Mouse (Mus musculus) forebrain, postnatal 0 days (tissue): Measurements from ENCODE around the gene Plppr4. TPM values are rescaled to one million over a fixed set of nuclear protein-coding genes. Genes with fewer than 3 reads are reported as not detected.

Source experiments
- ATAC-seq: fragments of 200-750 bp; cut with Nextera tagmentation; 2 replicates; pipeline ENCODE4 v1.8.0; 2017; ENCODE audit warnings: mild to moderate bottlenecking, moderate library complexity
- DNase-seq: peaks from one replicate; pipeline ENCODE4 v3.0.0-alpha.2; 2015
- H3K27ac ChIP-seq: fragments of 300-500 bp; sonication (generic); 2 replicates; pipeline ENCODE4 v1.5.1; 2014; ENCODE audit warnings: low read depth, mild to moderate bottlenecking, antibody characterized with exemption, low read length, moderate library complexity, mixed read lengths
- H3K27me3 ChIP-seq: fragments of 300-500 bp; sonication (generic); 2 replicates; pipeline ENCODE4 v1.6.1; 2014; ENCODE audit warnings: mild to moderate bottlenecking, low read length, mixed read lengths; ENCODE audit not compliant: insufficient read depth
- H3K36me3 ChIP-seq: fragments of 300-500 bp; sonication (generic); 2 replicates; pipeline ENCODE4 v1.6.1; 2014; ENCODE audit warnings: mild to moderate bottlenecking, moderate library complexity; ENCODE audit not compliant: insufficient read depth
- H3K4me1 ChIP-seq: fragments of 300-500 bp; sonication (generic); 2 replicates; pipeline ENCODE4 v1.6.1; 2014; ENCODE audit warnings: antibody characterized with exemption; ENCODE audit not compliant: insufficient read depth
- H3K4me2 ChIP-seq: fragments of 300-500 bp; sonication (generic); 2 replicates; pipeline ENCODE4 v1.6.1; 2014; ENCODE audit warnings: low read depth, mild to moderate bottlenecking, moderate library complexity
- H3K4me3 ChIP-seq: fragments of 300-500 bp; sonication (generic); 2 replicates; pipeline ENCODE4 v1.5.1; 2014; ENCODE audit warnings: low read depth, low read length, mixed read lengths
- H3K9ac ChIP-seq: fragments of 300-500 bp; sonication (generic); 2 replicates; pipeline ENCODE4 v1.6.1; 2014; ENCODE audit warnings: mild to moderate bottlenecking
- H3K9me3 ChIP-seq: fragments of 300-500 bp; sonication (generic); 2 replicates; pipeline ENCODE4 v1.6.1; 2016; ENCODE audit warnings: low read length
- CTCF ChIP-seq: sonication (generic); IDR thresholded peaks from 2 replicates; pipeline ENCODE4 v1.5.1; 2016; ENCODE audit warnings: antibody characterized with exemption, control low read depth, low read depth
- WGBS: fragments of 180-500 bp; shearing (Covaris S2); extraction: QIAGEN DNeasy Blood & Tissue Kit; methylation state at CpG from one replicate; pipeline ENCODE4 v1.1.7; 2014; 5-methylcytosine and 5-hydroxymethylcytosine counted together
- polyA plus RNA-seq: library from polyadenylated mRNA; unstranded; fragments of >200 nt; fragmentation: Nextera tagmentation; extraction: Ambion mirVana; gene quantifications from 2 replicates; pipeline ENCODE4 v1.2.1, GENCODE M21; 2015
- total RNA-seq: library from RNA; depleted of rRNA; stranded (reverse); fragments of >200 nt; gene quantifications from 2 replicates; pipeline ENCODE4 v1.2.3, GENCODE M21; 2014; rRNA removed

Plppr4 gene
- total RNA-seq (77.8 and 97.8 TPM in 2 replicates), polyA plus RNA-seq (28.9 and 60.8 TPM in 2 replicates)

- Histone ChIP-seq H3K27me3 (no peaks in the 10 kb centered on the region), H3K27ac (peak within 1 kb of the TSS; percentile 84), H3K36me3 (no peaks in the 10 kb centered on the region), H3K9me3 (no peaks in the 10 kb centered on the region), H3K4me3 (peak within 1 kb of the TSS; percentile 71), H3K4me1 (0 out of 2 replicates have a peak, but pooled peaks cover 3% of the 10 kb centered on the region), H3K9ac (peak within 1 kb of the TSS; percentile 84), H3K4me2 (peak within 1 kb of the TSS; percentile 57)
- 31% methylated on average over 5 of the region's 5 CpGs for WGBS
- no peak for TF ChIP-seq CTCF
- DNase-seq (no peak), ATAC-seq (no peak)
Observed at GRCm38 (mm10) chr3:117360528-117360927, at the start of gene Plppr4. TSS of gene Plppr4 (minus strand) at chr3:117360876.

GRCm38 (mm10) chr3:117405821-117406220 lies 45.1 kb upstream of the Plppr4 start:
- DNase-seq, result no peak
- Histone ChIP-seq H3K27ac (no peak overlapping the region), H3K36me3 (no peaks in the 10 kb centered on the region), H3K4me1 (no peaks in the 10 kb centered on the region; the same call in 1 of the 2 replicates), H3K9ac (no peak overlapping the region), H3K9me3 (no peaks in the 10 kb centered on the region), H3K4me2 (no peak overlapping the region), H3K4me3 (no peak overlapping the region), H3K27me3 (no peaks in the 10 kb centered on the region)
- ATAC-seq, result no peak
- no peak for TF ChIP-seq CTCF
- WGBS, result 84% methylated on average over 2 of the region's 2 CpGs

GRCm38 (mm10) chr3:117403740-117404139 lies 43.1 kb upstream of the Plppr4 start:
- 61% methylated on average over 3 of the region's 3 CpGs for WGBS
- no peak overlapping the region for H3K4me3 ChIP-seq
- no peaks in the 10 kb centered on the region for H3K36me3 ChIP-seq
- no peaks in the 10 kb centered on the region for H3K9me3 ChIP-seq
- TF ChIP-seq CTCF, result no peak
- no peak overlapping the region for H3K4me2 ChIP-seq
- DNase-seq, result peak; percentile 20
- no peak overlapping the region for H3K9ac ChIP-seq
- no peaks in the 10 kb centered on the region for H3K27me3 ChIP-seq
- ATAC-seq, result no peak
- no peaks in the 10 kb centered on the region for H3K4me1 ChIP-seq
- no peak overlapping the region for H3K27ac ChIP-seq

- Histone ChIP-seq H3K9me3 (no peaks in the 10 kb centered on the region), H3K4me3 (no peak overlapping the region), H3K9ac (no peak overlapping the region), H3K4me1 (no peaks in the 10 kb centered on the region), H3K27me3 (no peaks in the 10 kb centered on the region), H3K27ac (no peak overlapping the region), H3K36me3 (no peaks in the 10 kb centered on the region), H3K4me2 (no peak overlapping the region)
- DNase-seq (no peak), ATAC-seq (no peak)
- TF ChIP-seq CTCF, result no peak
- WGBS, result 81% methylated on average over 1 of the region's 1 CpGs
Observed at GRCm38 (mm10) chr3:117366041-117366440, 5.4 kb upstream of the Plppr4 start.

- Histone ChIP-seq H3K9me3 (no peaks in the 10 kb centered on the region), H3K4me2 (peak overlapping the region; percentile 57), H3K9ac (peak overlapping the region; percentile 84), H3K36me3 (no peaks in the 10 kb centered on the region), H3K4me3 (peak overlapping the region; percentile 71), H3K27me3 (no peaks in the 10 kb centered on the region), H3K4me1 (0 out of 2 replicates have a peak, but pooled peaks cover 3% of the 10 kb centered on the region), H3K27ac (peak overlapping the region; percentile 84)
- peak; percentile 79 for DNase-seq
- peak; percentile 89 for ATAC-seq
- no peak; the same call in 1 of the 2 replicates for TF ChIP-seq CTCF
- WGBS, result 2% methylated on average over 46 of the region's 46 CpGs
Observed at GRCm38 (mm10) chr3:117359686-117360521, 772 bp downstream of the Plppr4 start.

GRCm38 (mm10) chr3:117358981-117359628 lies 1.6 kb downstream of the Plppr4 start:
- WGBS, result 58% methylated on average over 5 of the region's 5 CpGs
- Histone ChIP-seq H3K36me3 (no peaks in the 10 kb centered on the region), H3K27ac (peak overlapping the region; percentile 84), H3K9ac (peak overlapping the region; percentile 84), H3K27me3 (no peaks in the 10 kb centered on the region), H3K4me2 (peak overlapping the region; percentile 57), H3K4me1 (0 out of 2 replicates have a peak, but pooled peaks cover 3% of the 10 kb centered on the region), H3K4me3 (peak overlapping the region; percentile 71), H3K9me3 (no peaks in the 10 kb centered on the region)
- peak; percentile 33 for DNase-seq
- peak; percentile 46 for ATAC-seq
- no peak for TF ChIP-seq CTCF

- ATAC-seq (no peak), DNase-seq (peak; percentile 16)
- no peaks in the 10 kb centered on the region for H3K27me3 ChIP-seq
- no peak overlapping the region for H3K9ac ChIP-seq
- no peak overlapping the region for H3K27ac ChIP-seq
- TF ChIP-seq CTCF, result no peak
- H3K4me3 ChIP-seq, result no peak overlapping the region
- H3K36me3 ChIP-seq, result no peaks in the 10 kb centered on the region
- H3K4me2 ChIP-seq, result peak overlapping the region; percentile 23
- H3K9me3 ChIP-seq, result no peaks in the 10 kb centered on the region
- H3K4me1 ChIP-seq, result 0 out of 2 replicates have a peak, but pooled peaks cover 3% of the 10 kb centered on the region
- WGBS, result 76% methylated on average over 3 of the region's 3 CpGs
Observed at GRCm38 (mm10) chr3:117357367-117357766, 3.3 kb downstream of the Plppr4 start.
